Mouse (Mus musculus) thymus, adult 2 months (tissue): Measurements from ENCODE around the gene Cactin. TPM values are rescaled to one million over a fixed set of nuclear protein-coding genes. Genes with fewer than 3 reads are reported as not detected.

Source experiments
- DNase-seq: peaks from one replicate; pipeline ENCODE4 v3.0.0; 2021
- H3K27ac ChIP-seq: fragments of 200-500 bp; 2 replicates; pipeline ENCODE4 v1.5.1; 2012; ENCODE audit warnings: low read length, control low read depth; ENCODE audit not compliant: control insufficient read depth, insufficient read depth
- H3K27me3 ChIP-seq: fragments of 200-500 bp; 2 replicates; pipeline ENCODE4 v1.6.1; 2012; ENCODE audit warnings: mild to moderate bottlenecking, low read length, moderate library complexity, mixed read lengths; ENCODE audit not compliant: control insufficient read depth, insufficient read depth
- H3K36me3 ChIP-seq: fragments of 200-500 bp; 2 replicates; pipeline ENCODE4 v1.6.1; 2012; ENCODE audit warnings: mild to moderate bottlenecking, low read length, moderate library complexity; ENCODE audit not compliant: control insufficient read depth, insufficient read depth
- H3K4me1 ChIP-seq: fragments of 200-500 bp; replicated peaks from 2 replicates; pipeline ENCODE4 v1.6.1; 2012; ENCODE audit warnings: low read length; ENCODE audit not compliant: control insufficient read depth, insufficient read depth
- H3K4me3 ChIP-seq: fragments of 200-500 bp; 2 replicates; pipeline ENCODE4 v1.5.1; 2012; ENCODE audit warnings: mild to moderate bottlenecking, low read length, control low read depth, moderate library complexity; ENCODE audit not compliant: control insufficient read depth, insufficient read depth
- CTCF ChIP-seq: fragments of 200-500 bp; IDR thresholded peaks from 2 replicates; pipeline ENCODE4 v1.5.1; 2012; ENCODE audit warnings: mild to moderate bottlenecking, control low read depth, low read length, moderate library complexity, borderline replicate concordance; ENCODE audit not compliant: control insufficient read depth, poor library complexity, insufficient read depth; ENCODE audit errors: extremely low read depth
- POLR2A ChIP-seq: fragments of 200-500 bp; IDR thresholded peaks from 2 replicates; pipeline ENCODE4 v1.6.1; 2012; ENCODE audit warnings: mild to moderate bottlenecking, low read length, control low read depth, moderate library complexity; ENCODE audit not compliant: control insufficient read depth, poor library complexity, insufficient read depth; ENCODE audit errors: extremely low read depth
- WGBS: fragments of 180-500 bp; shearing (Covaris S2); methylation state at CpG from one replicate; pipeline ENCODE4 v1.1.7; 2018; 5-methylcytosine and 5-hydroxymethylcytosine counted together
- polyA plus RNA-seq: library from polyadenylated mRNA; depleted of rRNA; stranded (reverse); fragments of >200 nt; gene quantifications from 2 replicates; pipeline ENCODE4 v1.2.3, GENCODE M21; 2012

The Cactin gene
- polyA plus RNA-seq, 1 experiment, result 89.3 TPM

DNA sequence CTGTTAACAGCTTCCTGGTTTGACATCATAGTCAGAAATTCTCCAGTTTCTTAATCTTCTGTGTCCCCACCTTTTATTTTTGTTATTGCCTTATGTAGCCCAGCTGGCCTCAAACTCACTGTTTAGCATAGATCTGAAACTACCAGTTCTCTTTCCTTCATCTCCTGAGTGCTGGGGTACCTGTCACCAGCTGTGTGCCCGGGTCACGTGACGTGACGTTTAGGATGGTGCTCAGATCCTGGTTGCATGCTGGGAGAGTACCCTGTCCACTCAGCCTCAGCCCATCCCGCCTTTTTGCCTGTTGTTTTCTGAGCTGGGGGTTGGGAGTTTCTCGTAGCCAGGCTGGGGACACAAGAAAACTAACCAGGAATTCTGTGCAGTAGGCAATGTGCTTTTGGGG is 23.7 kb upstream of the Cactin start:
- TF ChIP-seq CTCF (no peak), POLR2A (no peak)
- 25% methylated on average over 6 of the region's 6 CpGs for WGBS
- peak; percentile 76 for DNase-seq
- peak overlapping the region; percentile 93 for H3K27ac ChIP-seq
- peaks cover 86% of the 10 kb centered on the region for H3K4me1 ChIP-seq
- H3K36me3 ChIP-seq, result no peaks in the 10 kb centered on the region
- no peaks in the 10 kb centered on the region for H3K27me3 ChIP-seq
- peak overlapping the region; percentile 24 for H3K4me3 ChIP-seq

DNA sequence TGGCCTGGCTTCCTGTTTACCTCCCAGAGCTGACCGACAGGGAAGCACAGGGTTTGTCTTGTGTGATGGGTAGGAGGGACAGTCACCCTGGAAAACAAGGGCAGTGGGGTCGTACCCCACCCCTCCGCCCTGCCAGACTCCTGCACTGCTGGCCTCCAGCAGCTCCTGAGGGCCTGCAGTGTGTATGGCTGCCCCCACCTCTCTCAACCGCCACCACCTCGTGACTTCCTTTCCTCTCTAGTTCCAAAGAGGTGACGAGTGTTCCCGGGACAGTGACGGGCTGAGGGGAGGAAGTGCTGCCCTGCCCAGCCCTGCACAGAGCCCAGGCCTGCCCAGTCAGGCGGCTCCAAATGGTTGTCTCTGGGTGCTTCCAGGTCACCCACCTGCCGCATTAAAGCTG is 23.1 kb upstream of the Cactin start:
- Histone ChIP-seq H3K4me3 (peak overlapping the region; percentile 24), H3K27me3 (no peaks in the 10 kb centered on the region), H3K27ac (peak overlapping the region; percentile 93), H3K36me3 (no peaks in the 10 kb centered on the region), H3K4me1 (peaks cover 90% of the 10 kb centered on the region)
- WGBS, result 6% methylated on average over 10 of the region's 10 CpGs
- DNase-seq, result peak; percentile 81
- TF ChIP-seq CTCF, result no peak
- no peak; the same call in 1 of the 2 replicates for TF ChIP-seq POLR2A

DNA sequence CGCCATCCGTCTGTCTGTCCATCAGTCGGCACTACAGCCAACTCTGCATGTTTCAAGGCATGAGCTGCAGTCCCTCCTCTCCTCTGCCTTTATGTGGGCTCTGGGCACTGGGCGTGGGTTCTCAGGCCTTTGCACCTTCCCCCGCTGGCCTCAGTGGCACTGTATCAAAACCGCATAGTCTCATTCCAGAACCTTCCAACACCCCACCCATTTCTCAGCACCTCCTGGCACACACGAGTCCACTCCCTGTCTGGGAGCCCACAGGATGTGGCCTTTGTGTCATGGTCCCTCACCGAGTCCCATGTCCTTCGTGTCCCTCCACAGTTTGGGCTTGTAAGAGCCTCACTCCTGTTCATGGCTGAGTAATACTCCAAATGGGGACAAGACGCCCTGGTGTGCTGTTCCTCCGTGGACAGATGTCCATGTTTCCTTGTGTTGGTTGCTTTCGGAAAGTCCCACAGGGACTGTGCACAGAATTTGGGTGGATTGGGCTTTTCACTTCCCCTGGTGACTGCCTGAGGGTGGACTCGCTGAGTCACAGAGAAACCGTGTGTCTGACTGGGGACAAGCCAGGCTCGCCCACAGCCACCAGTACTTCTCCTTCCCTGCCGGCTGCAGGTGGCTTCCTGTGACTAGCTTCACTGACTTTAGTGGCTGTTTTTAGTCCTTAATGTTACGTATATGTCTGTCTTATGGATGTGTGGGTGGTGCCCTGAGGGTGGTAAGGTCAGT is 22.4 kb upstream of the Cactin start:
- DNase-seq, result peak; percentile 64
- 23% methylated on average over 17 of the region's 17 CpGs for WGBS
- Histone ChIP-seq H3K4me3 (peak overlapping the region; percentile 0; the same call in 1 of the 2 replicates), H3K4me1 (peaks cover 97% of the 10 kb centered on the region), H3K36me3 (no peaks in the 10 kb centered on the region), H3K27me3 (no peaks in the 10 kb centered on the region), H3K27ac (peak overlapping the region; percentile 93)
- TF ChIP-seq CTCF (no peak), POLR2A (no peak)

DNA sequence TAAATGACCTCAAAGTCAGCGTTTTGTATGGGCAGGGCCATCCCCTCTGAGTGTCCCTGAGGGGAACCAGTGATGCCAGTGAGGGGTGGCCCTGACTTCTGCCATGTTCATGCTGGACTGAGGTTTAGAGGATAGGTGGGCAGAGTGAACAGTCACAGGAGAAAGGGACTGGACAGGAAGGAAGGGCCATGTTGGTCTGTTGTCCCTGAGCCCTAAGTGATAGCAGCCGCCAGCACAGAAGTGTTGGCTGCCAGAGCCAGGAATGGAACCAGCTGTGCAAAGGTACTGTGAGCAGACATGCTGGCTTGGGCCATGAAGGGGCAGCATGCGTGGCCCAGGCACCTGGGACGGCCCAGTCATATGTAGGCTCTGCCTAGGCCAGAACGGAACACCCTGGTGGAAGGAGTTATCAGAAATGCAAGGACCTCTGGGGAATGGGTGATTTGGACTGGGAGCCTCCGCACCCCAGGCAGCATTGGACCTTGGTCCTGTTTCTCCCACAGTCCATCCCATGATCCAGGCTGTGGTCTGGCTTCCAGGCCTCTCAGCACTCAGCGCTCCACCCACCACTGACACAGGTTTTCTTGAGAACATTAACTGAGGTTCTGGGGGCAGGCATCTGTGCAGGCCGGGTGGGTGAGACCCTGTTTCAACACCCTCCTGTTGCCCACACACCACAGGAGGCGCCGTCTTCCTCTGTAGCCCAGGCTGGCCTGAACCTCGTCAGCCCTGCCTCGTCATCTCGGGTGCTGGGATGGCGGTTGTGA is 21.1 kb upstream of the Cactin start:
- WGBS, result 80% methylated on average over 14 of the region's 14 CpGs

DNA sequence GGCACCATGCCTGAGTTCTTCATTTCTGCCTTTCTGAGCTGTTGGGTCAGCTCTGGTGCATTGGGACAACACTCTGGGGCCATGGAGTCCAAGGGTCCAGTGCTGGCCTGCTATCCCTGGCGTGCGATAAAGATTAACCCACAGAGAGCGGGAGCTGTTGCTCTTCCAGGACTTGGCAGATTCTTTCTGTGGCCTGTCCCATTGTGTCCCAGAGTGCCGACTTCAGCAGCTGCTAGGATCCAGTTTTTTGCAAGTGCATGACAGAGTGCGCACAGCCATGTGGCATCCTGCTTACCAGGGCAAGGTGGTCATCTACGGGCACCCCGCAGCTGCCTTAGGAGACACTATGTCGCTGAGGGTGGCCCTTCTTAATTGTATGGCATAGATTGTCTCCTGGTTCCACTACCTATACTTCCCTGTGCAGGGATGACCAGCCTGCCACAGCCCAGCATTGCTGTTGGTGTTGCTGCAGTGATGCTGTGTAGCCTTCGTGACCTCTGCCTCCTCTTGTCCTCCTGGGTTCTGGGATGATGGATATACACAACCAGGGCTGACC is 20.5 kb upstream of the Cactin start:
- DNase-seq, result no peak
- Histone ChIP-seq H3K27ac (no peak overlapping the region), H3K4me3 (no peak overlapping the region), H3K27me3 (no peaks in the 10 kb centered on the region), H3K36me3 (no peaks in the 10 kb centered on the region), H3K4me1 (peaks cover 92% of the 10 kb centered on the region)
- no peak for TF ChIP-seq CTCF
- TF ChIP-seq POLR2A, result no peak
- 91% methylated on average over 9 of the region's 9 CpGs for WGBS

More for the DNA sequence above, 21.1 kb upstream of the Cactin start:
- no peaks in the 10 kb centered on the region for H3K27me3 ChIP-seq
- H3K4me1 ChIP-seq, result peaks cover 96% of the 10 kb centered on the region
- TF ChIP-seq CTCF (no peak), POLR2A (no peak)
- no peak overlapping the region for H3K4me3 ChIP-seq
- DNase-seq, result no peak
- no peaks in the 10 kb centered on the region for H3K36me3 ChIP-seq
- peak overlapping the region; percentile 93; the same call in 1 of the 2 replicates for H3K27ac ChIP-seq

DNA sequence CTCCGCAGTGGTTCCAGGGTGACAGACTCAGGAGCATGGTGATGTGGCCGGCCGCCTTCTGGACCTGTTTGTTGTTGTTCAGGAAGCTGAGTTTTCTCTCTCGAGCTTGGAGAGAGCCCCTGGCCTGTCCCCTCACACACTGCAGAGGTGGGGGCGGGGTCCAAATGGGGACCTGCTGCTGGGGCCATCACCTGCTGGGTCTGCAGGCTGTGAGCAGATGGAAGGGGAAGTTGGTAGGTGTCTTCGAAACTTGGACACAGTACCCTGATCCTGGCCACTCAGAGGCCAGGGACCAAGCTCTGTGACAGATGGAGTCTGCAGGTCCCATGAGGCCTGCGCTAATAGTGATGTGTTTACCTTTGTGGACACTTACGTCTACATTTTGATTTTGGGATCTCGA is 19.6 kb upstream of the Cactin start:
- peaks cover 7% of the 10 kb centered on the region for H3K36me3 ChIP-seq
- TF ChIP-seq POLR2A, result no peak
- no peak for TF ChIP-seq CTCF
- peaks cover 83% of the 10 kb centered on the region for H3K4me1 ChIP-seq
- no peak overlapping the region for H3K27ac ChIP-seq
- WGBS, result 70% methylated on average over 9 of the region's 9 CpGs
- no peak overlapping the region for H3K4me3 ChIP-seq
- no peaks in the 10 kb centered on the region for H3K27me3 ChIP-seq
- DNase-seq, result no peak
